Mouse (Mus musculus) cerebellum, adult 9-11 months (tissue): ENCODE measurements around the gene Ddias.
A peak's percentile ranks its signal among the peaks of the same experiment; 100 is the strongest.
"Not testable (repeated sequence)": the region's sequence is repeated elsewhere in the genome, so short reads cannot be mapped to it uniquely, and the experiment has no call there.

Experiments used
- DNase-seq: peaks from one replicate; pipeline ENCODE4 v3.0.0; 2022

The Ddias gene

GRCm38 (mm10) chr7:92874116-92874675 is at the start of gene Ddias, which contains the start of gene Prcp:
Gene Ddias (minus strand): TSS chr7:92874247.
Gene Prcp (plus strand): TSS chr7:92874470.
- peak; percentile 92 for DNase-seq

- DNase-seq: no peak
Observed at GRCm38 (mm10) chr7:92920857-92921172, 46.8 kb upstream of the Ddias start.

GRCm38 (mm10) chr7:92920172-92920856 is 46.3 kb upstream of the Ddias start:
- no peak for DNase-seq

- DNase-seq: not testable (repeated sequence)
Observed at GRCm38 (mm10) chr7:92904285-92904684, 30.2 kb upstream of the Ddias start.

- peak; percentile 59 for DNase-seq
Observed at GRCm38 (mm10) chr7:92903360-92904038, 29.5 kb upstream of the Ddias start.

GRCm38 (mm10) chr7:92897021-92897420 is 23.0 kb upstream of the Ddias start:
- no peak for DNase-seq

- no peak for DNase-seq
Observed at GRCm38 (mm10) chr7:92896036-92896435, 22.0 kb upstream of the Ddias start.

- no peak for DNase-seq
Observed at GRCm38 (mm10) chr7:92893478-92893877, 19.4 kb upstream of the Ddias start.

GRCm38 (mm10) chr7:92890618-92891230 is 16.7 kb upstream of the Ddias start:
- no peak for DNase-seq

GRCm38 (mm10) chr7:92890211-92890610 is 16.2 kb upstream of the Ddias start:
- DNase-seq: no peak

- no peak for DNase-seq
Observed at GRCm38 (mm10) chr7:92887230-92887629, 13.2 kb upstream of the Ddias start.

GRCm38 (mm10) chr7:92886801-92887200 is 12.8 kb upstream of the Ddias start:
- no peak for DNase-seq

- DNase-seq: no peak
Observed at GRCm38 (mm10) chr7:92884998-92885660, 11.1 kb upstream of the Ddias start.

- no peak for DNase-seq
Observed at GRCm38 (mm10) chr7:92883850-92884716, 10.0 kb upstream of the Ddias start.

GRCm38 (mm10) chr7:92878575-92879285 is 4.7 kb upstream of the Ddias start:
- no peak for DNase-seq

GRCm38 (mm10) chr7:92876538-92876937 is 2.5 kb upstream of the Ddias start:
- no peak for DNase-seq

- DNase-seq: peak; percentile 18
Observed at GRCm38 (mm10) chr7:92876066-92876465, 2.0 kb upstream of the Ddias start.

GRCm38 (mm10) chr7:92874761-92875408 is 838 bp upstream of the Ddias start:
- peak; percentile 96 for DNase-seq

- no peak for DNase-seq
Observed at GRCm38 (mm10) chr7:92871596-92871995, 2.5 kb downstream of the Ddias start.

- no peak for DNase-seq
Observed at GRCm38 (mm10) chr7:92870161-92870560, 3.9 kb downstream of the Ddias start.

GRCm38 (mm10) chr7:92866526-92866925 is 7.5 kb downstream of the Ddias start:
- no peak for DNase-seq
